Mouse (Mus musculus): Measurements from ENCODE around the gene Nipal3.

DNA sequence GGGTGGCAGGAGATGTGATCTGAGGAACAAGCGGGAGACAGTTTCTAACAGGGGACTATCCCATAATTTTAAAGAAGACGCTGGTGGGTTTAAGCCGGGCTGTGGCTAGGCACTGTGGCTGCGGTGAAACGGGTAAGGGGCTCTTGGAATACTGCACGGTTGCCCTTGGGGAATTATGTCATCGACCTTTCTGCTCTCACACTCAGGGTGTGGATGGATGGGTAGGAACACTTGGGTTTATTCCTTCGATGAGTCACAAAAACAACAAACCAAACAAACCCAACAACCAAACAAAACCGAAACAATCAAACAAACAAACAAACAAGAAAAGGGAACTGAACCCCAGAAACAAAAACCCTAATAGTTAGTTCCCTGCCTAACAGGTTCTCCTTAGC is 556 bp upstream of the Nipal3 start:
- no peak for TF ChIP-seq POLR2A (IDR thresholded peaks at IDR 0.05; ENCODE audit: low read depth, low read length)
- no peak for TF ChIP-seq CTCF (IDR thresholded peaks at IDR 0.05; ENCODE audit: extremely low read depth, insufficient read depth, insufficient read length, insufficient replicate concordance)

Data from spleen, adult 2 months (tissue).